Mouse (Mus musculus) megakaryocyte, adult 5-6 weeks (primary cell): Measurements from ENCODE around the gene Spin1. TPM values are rescaled to one million over a fixed set of nuclear protein-coding genes. Genes with fewer than 3 reads are reported as not detected.

Experiments
- ATAC-seq: 2 replicates; pipeline ENCODE4 v1.8.0; 2016; ENCODE audit warnings: mild to moderate bottlenecking, inconsistent platforms; ENCODE audit not compliant: poor library complexity, severe bottlenecking
- total RNA-seq, 2 experiments: library from RNA; stranded (forward) in 1 of 2; stranded (reverse) in 1 of 2; fragments of 153-499, 151-499 nt in 1 of 2; fragments of 221-1000, 200-1000 nt in 1 of 2; gene quantifications; 2 replicates each; pipeline versions ENCODE4 v1.2.3 to v1.2.4; 2015 to 2017

Gene Spin1
- total RNA-seq, 2 experiments from 2014 or later, result 37.5 to 39.2 TPM

DNA sequence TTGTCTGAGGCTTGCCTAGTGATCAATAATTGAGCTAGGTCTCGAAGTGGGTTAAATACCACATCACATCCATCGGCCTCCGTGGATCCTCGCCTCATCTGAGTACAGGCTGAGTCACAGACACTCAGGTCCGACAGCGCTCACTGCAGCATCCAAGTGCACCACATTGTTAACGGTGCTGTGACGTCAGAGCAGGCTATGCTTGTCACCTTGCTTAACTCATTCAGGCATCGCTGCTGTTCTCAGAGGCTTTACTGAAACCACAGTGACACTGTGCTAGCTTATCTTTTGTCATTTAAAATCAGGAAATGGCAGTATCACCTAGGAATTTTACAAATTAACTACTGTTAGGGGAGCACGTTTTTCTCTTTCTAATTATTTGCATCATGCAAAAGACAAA, 30.5 kb downstream of the Spin1 start:
- ATAC-seq, result 0 out of 2 replicates have a peak, but pooled peaks have one; percentile 35

GRCm38 (mm10) chr13:51136315-51136714, 35.6 kb downstream of the Spin1 start:
- peak; percentile 82 for ATAC-seq

DNA sequence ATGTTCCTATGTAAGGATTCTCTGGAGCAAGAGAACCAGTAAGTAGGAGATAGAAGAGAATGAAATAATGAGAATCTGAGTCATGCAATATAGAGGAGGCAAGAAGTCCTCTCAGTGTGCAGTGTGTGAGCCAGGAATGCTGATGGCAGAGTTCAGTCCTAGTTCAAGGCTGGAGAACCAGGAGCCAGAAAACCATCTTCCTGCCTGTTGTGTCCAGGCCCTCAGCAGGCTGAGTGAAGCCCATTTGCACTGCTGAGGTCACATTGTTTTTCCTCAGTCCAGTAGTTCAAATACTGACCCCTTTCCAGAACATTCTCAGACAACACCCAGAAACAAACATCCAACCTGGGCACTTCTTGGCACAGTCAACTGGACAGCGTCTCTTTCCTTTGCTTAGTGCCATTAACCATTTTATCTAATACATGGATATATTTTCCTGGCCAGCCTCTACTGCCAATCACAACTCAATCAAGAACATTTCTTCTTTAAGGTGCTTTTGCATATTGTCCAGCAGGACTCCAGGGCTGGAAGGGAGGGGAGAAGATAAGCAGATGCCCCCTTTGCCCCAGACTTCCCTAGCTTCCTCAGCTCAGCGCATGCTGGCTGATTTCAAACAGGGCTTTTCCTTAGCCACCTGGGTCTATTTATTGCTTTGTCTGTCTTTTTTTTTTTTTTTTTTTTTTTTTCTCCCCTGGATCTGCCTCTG, 36.5 kb downstream of the Spin1 start:
- ATAC-seq, result no peak

DNA sequence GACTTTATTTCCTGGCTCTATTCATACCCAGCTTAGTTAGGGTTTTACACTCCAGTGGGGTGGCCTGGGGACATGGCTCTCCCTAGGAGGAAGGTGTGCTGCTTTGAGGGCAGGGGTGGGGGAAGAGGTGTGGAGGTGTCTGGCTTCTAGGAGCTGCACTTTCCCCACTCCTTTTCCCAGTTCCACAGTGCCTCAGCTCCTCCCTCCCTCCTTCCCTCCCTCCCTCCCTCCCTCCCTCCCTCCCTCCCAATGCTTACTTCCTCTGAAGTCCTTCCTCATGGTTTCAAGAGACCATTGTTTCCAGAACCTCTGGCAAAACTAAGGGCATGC, 37.0 kb downstream of the Spin1 start:
- ATAC-seq, result peak; percentile 45; the same call in 1 of the 2 replicates

DNA sequence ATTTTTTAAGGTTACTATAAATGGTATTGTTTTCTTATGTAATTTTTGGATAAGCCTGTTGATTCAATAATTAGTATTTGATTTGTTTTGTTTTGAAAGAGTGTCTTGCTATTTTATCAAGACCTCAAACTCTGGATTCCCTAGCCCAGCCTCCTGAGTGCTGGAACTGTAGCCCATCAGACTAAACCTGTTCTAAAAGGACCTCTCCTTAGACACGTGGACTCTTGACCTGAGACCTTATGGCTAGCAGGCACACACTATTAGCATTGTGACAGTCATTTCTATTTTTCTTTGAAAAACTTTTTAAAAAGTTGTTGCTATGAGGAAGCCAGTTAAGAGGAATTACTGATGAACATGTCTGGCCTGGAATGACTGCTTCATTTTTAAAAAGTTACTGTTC, 46.4 kb downstream of the Spin1 start:
- ATAC-seq, result no peak

- no peak for ATAC-seq
Measured at GRCm38 (mm10) chr13:51152966-51153669, 52.4 kb downstream of the Spin1 start.

GRCm38 (mm10) chr13:51153670-51154030, 53.0 kb downstream of the Spin1 start:
- no peak for ATAC-seq

- no peak for ATAC-seq
Measured at GRCm38 (mm10) chr13:51155178-51156013, 54.7 kb downstream of the Spin1 start.

DNA sequence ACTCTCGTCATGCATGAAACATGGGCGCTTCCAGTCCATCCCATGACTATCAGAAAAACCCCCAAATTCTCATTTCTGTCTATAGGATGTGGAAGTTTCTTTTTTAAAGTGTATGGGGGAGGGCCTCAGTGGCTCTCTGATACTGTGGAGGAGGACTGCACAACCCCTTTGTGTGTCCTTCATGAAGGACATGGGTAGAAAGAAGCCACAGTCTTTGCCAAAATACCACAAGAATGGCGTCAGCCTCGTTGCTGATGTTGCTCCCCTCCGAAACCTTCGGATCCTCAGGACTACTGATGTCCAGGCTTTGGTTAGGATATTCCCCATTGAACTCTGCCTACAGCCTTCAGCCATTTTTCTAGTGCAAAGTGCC, 55.3 kb downstream of the Spin1 start:
- no peak for ATAC-seq

GRCm38 (mm10) chr13:51157291-51157690, 56.6 kb downstream of the Spin1 start:
- ATAC-seq, result no peak

GRCm38 (mm10) chr13:51161672-51162071, 61.0 kb downstream of the Spin1 start:
- ATAC-seq, result peak; percentile 82

DNA sequence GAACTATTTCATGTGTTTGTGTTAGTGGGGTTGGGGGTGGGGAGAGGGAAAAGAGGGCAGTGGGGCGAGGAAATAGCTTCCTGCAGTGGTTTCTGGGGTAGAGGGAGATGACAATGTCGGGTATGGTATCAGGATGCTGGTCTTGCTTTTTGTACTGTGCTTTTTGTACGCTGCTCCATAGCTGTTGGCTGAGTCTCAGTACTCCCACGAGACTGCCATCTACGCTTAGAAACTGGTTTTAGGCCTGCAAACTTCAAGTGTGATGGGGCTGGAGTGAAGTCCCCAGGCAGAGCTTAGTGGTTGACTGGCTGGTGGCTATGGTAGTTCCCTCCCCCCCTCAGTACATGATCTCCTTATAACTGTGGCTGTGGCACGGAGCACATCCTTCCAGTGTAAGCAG, 61.6 kb downstream of the Spin1 start:
- no peak for ATAC-seq

DNA sequence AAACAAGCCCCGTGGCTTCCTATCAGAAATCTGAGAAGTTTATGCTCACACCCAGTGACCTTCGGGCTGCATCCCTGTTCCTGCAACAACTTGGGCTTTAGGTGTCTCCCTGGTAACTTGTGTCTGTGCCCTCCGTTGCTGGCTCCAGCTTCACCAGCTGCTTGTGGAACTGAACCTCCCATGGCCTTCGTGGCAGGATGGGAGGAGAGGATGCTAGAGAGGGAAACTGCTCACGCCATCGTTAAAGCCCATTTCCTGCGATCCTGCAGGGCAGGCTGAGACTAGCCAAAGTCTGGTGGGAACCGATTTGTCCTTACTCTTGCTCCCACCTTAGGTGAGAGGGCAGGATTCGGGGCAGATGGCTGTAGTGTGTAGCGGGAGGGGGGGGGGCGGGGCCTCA, 66.0 kb downstream of the Spin1 start:
- no peak for ATAC-seq

GRCm38 (mm10) chr13:51170215-51170614, 69.5 kb downstream of the Spin1 start:
- no peak for ATAC-seq

GRCm38 (mm10) chr13:51170691-51171680, 70.3 kb downstream of the Spin1 start, which contains the start of gene Nxnl2:
Gene Nxnl2, plus strand, starts transcription at chr13:51171022.
- ATAC-seq, result peak; percentile 80

DNA sequence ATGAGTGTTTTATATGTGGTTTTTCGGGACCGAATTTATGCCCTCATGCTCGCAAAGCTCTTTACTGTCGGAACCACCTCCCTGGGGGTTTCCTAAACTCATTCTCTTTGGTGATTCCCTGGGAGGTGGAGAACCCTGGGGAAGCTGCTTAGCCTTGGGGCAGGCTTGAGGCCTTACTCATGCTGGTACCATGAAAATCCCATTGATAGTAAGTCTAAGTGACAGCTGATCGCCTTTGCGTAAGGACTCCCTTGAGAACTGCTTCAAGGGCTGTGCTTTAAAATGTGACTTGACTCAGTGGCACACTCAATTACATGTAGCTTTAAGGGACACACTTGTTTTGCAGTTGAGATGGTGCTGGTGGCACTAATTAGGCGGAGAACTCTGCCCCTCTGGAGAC, 71.9 kb downstream of the Spin1 start:
- ATAC-seq, result no peak

DNA sequence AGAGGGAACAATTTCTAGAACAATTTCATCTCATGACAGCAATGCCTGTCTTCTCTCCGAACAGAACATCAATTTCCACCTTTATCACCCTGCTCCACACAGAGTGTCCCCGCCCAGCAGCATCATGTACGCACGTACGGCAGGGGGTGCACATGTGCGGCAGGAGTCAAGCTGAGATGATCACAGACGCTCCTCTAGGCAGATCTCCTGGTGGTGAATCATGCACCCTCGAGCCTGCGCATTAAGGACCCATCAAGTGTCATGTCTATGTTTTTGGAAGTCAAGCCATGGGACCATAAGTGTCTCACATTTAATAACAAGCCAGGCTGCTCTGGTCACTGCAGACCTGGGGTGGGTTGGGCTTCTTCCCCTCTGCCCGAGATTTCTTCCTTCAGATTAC, 78.3 kb downstream of the Spin1 start:
- no peak for ATAC-seq

DNA sequence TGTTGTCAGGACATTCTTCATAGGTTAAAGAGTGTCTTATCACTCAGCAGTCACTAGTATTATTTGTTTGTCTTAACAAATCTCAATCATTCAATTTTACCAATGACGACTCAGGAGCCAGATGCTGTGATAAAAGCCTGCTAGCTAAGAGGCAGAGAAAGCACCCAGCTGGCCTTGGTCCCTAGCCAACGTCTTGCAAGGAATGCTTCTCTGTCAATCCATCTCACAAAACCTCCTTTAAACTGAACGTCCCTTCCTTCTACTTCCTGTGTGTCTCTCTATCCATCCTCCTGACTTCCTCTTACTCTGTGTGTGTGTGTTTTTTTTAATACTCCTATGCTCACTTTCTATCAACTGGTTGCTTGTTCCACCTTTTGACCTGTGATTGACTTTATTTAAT, 78.7 kb downstream of the Spin1 start:
- ATAC-seq, result no peak

DNA sequence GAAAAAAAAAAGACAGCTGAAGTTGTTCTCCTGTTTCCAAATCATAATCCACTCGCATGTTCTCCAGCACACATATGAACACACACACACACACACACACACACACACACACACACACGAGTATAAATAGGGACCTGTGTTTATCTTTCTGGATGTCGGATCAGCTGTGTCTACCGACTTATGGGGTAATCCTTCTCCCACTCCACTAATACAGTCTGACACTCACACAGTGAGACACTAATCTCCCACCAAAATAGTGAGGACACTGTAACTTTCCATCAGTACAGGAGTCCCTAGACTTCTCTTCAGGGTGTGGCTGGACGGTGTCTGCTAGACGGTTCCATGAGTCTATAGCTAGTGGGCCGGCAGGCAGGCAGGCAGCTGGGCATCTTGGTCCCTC, 81.6 kb downstream of the Spin1 start:
- no peak for ATAC-seq

DNA sequence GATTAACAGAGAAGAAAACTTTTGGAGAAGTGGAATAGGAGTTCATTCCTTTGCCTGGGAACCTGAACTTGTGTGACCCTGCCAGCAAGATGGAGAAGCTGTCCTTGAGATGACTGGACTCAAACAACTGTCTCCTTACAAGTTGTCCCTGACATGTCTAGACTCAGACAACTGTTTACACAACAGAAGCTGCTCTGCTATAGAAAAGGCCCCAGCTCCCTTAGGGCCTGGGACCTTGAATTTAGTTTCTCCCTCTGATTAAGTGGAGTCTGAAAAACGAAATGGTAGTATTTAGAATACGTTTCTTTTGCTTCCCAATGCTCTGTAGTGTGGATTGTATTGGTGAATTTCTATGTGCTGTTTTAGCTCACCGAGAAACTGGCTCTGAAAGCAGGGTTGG, 84.2 kb downstream of the Spin1 start:
- ATAC-seq, result no peak

- no peak for ATAC-seq
Measured at GRCm38 (mm10) chr13:51190336-51190735, 89.7 kb downstream of the Spin1 start.
